Mouse (Mus musculus) spleen, adult 18-20 months (tissue): ENCODE results near the gene Vmn1r58.
"Not testable (repeated sequence)": the region's sequence is repeated elsewhere in the genome, so short reads cannot be mapped to it uniquely, and the experiment has no call there.

Experiments
- DNase-seq, 2 experiments: peaks; one replicate each; pipeline ENCODE4 v3.0.0; 2022; ENCODE audit warnings: mixed read lengths in 2 of 2

Vmn1r58 gene

DNA sequence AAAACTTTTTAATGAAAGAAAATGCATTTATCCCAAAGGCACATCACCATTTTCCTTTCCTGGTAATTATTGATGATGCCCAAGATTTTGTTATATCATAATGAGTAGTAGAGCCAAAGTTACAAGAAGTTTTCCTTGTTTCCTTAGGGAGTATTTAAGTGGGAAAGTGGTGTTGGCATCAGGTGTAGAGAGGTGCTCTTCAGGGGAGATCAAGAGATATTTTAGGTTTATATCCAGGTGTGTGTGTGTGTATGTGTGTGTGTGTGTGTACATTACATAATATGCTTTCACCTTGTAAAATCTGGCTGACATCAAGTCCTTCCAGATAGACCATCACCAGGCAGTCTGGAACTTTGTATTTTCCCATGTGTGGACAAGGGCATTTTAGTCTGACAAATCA lies at the start of gene Vmn1r58:
TSS of gene Vmn1r58 (minus strand) at position 101 of the 400 bp plus-strand sequence.
- not testable (repeated sequence) for DNase-seq

DNA sequence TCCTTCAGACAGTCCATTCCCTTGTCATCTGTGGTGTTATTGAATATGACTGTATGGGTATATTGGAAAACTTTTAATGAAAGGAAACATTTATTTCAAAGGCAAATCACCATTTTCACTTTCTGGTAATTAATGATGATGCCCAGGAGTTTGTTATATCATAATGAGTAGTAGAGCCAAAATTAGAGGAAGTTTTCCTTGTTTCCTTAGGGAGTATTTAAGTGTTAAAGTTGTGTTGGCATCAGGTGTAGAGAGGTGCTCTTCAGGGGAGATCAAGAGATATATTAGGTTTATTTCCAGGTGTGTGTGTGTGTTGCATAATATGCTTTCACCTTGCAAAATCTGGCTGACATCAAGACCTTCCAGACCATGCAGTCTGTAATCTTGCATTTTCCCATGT lies 43.5 kb upstream of the Vmn1r58 start, which contains the start of gene Vmn1r59:
TSS of gene Vmn1r59 (minus strand) at position 101 of the 400 bp plus-strand sequence.
- DNase-seq = no peak

DNA sequence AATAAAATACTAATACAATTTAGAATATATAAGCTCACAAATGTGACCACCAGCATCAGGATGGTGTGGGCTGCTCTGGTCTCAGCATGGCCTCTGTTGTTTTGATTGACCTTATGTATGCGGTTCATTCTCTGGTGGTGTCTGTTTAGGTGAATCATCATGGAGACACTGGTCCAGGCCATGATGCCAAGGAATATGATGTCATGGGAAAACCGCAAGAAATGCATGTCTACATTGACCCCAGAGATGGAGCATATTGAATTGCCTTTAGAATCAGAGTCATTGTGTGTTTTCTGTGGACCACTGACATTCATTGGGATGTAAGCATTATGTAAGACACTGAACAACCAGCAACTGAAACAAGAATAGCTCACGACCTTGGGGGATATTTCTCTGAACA lies 40.8 kb upstream of the Vmn1r58 start:
- DNase-seq = not testable (repeated sequence)

DNA sequence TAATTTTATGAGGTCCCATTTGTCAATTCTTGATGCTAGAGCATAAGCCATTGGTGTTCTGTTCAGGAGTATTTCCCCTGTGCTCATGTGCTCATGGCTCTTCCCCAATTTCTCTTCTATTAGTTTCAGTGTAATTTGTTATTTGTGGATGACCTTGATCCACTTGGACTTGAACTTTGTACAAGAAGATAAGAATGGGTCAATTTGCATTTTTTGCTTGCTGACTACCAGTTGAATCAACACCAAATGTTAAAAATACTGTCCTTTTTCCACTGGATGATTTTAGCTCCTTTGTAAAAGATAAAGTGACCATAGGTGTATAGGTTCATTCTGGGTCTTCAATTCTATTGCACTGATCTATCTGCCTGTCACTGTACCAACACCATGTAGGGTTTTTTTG lies 35.4 kb upstream of the Vmn1r58 start:
- DNase-seq = no peak

DNA sequence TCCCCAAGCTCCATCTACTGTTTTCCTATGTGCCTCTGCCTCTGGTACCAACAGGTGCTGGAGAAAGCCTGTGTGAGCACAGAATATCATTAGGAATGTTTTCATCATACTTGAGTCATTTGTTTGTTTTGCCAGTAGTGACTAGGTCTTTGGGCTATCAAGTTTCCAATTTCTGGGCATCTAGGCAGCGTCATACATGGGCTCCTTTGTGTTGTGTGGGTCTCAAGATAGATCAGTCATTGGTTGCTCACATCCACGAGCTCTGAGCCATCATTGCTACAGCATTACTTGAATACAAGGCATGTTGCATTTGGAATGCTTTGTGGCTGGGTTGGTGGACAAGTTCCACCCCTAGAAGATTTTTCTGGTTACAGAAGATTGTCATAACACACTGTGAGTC lies 7.0 kb downstream of the Vmn1r58 start:
- no peak for DNase-seq

DNA sequence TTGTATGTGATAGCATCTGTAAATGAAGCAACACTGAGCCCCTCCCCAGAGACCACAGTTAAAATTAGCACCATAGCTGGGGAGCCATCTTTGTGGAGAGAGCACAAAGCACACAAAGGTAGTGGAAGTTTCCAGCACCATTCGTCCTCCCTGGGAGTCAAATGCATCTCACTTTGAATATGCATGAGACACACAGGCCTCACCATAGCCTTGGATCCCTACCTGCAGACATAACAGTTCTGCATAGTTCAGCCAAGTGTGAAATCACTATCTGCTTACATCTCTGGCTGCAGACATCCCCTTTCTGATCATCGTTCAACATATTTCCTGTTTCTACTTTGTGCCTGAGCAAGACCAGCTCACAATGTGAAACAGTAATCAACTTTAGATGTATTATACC lies 46.5 kb downstream of the Vmn1r58 start:
- no peak for DNase-seq

DNA sequence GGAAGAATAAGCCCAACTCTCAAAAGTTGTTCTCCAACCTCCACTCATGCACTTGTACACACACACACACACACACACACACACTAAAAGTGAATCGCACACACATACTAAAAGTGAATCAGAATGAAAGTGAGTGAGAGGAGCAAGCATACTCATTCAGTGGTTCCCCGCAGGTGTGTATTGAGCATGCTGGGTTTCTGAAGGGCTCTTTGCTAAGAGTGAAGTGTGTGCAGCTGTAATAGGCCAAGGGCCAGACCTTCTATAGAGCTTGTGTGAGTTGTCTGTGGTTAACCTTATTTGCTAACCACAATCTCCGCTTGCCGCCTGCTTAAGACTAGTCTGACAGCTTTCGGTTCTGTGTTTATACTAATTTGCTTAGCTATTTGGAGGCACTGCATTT lies 49.6 kb downstream of the Vmn1r58 start:
- no peak for DNase-seq
